Mouse (Mus musculus): ENCODE results near the gene Tnfrsf21.

- TF ChIP-seq CTCF (IDR thresholded peaks at IDR 0.05; ENCODE audit: control insufficient read depth, insufficient read depth, insufficient replicate concordance, low read depth, low read length) = no peak
- TF ChIP-seq POLR2A (IDR thresholded peaks at IDR 0.05; ENCODE audit: control insufficient read depth, low read depth, low read length) = no peak
These were observed 64.9 kb downstream of the Tnfrsf21 start for GRCm38 (mm10) chr17:43081225-43081624.

Data from testis, adult 2 months (tissue).